Mouse (Mus musculus) heart, adult 8-10 months (tissue): ENCODE results near the gene Phf13. TPM values are rescaled to one million over a fixed set of nuclear protein-coding genes. Genes with fewer than 3 reads are reported as not detected.
"Not testable (repeated sequence)": the region's sequence is repeated elsewhere in the genome, so short reads cannot be mapped to it uniquely, and the experiment has no call there.

Experiments used
- DNase-seq: peaks from one replicate; pipeline ENCODE4 v3.0.0; 2022; ENCODE audit warnings: low spot score
- total RNA-seq, 4 experiments: library from RNA; stranded (reverse); gene quantifications; 2 replicates each; pipeline ENCODE4 v1.2.4; 2022

The Phf13 gene
- total RNA-seq = 1 to 10 TPM; 4.6 to 5.7 (median 5.1) TPM

DNA sequence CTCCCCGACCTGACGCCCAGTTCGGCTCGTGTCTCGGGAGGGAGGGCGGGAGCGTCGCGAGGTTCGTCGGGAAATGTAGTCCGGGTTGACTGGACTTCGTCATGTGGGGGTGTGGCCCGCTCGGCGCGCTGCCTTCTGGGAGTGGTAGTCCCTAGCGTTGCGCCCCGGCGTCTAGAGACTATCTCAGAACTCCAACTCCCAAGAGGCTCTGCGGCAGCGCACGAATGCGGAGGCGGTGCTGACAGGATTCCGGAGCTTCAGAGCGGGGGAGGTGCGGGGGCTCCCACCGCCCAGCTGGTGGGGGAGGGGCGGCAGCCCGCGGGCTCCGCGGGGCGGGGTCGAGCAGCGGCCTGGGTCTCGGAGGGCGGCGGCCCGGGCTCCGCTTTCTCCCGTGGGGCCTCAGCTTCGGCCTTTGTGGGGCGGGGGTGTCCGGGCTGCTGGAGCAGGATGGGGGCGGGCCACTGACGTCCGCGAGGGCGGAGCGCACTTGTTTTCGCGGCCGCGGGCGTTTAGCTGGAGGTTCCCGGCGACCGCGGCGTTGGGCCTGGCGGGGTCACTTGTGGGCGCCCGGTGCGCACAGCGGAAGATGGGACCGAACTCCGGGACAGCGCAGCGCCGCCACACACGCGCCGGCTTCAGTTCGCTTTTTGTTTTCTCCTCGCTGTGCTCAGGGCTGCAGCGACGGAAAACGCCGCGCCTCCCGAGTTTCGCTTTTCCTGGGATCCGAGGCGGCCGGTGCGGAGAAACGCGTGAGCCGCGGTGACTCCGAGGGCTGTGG, at the start of gene Phf13:
TSS of gene Phf13 (minus strand) at position 86 of the 778 bp plus-strand sequence.
- DNase-seq = peak; percentile 98

DNA sequence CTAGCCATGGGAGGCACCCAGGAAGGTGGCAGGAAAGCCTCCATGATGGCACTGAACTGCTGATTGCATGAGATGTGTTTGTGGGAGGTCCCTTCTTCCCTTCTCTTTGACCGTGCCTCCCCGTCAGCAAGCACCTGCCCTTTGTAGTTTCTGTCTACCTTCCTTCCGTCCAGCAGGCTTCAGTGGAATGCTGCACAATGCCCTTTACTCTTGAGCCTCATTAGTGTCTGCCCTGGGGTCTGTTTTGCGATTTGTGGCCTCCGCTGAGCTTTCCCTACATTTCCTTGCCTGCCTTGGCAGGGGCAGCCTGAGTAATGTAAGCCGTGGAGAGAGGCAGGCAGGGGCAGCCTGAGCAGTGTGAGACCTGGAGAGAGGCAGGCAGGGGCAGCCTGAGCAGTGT, 48.6 kb upstream of the Phf13 start:
- DNase-seq = no peak

DNA sequence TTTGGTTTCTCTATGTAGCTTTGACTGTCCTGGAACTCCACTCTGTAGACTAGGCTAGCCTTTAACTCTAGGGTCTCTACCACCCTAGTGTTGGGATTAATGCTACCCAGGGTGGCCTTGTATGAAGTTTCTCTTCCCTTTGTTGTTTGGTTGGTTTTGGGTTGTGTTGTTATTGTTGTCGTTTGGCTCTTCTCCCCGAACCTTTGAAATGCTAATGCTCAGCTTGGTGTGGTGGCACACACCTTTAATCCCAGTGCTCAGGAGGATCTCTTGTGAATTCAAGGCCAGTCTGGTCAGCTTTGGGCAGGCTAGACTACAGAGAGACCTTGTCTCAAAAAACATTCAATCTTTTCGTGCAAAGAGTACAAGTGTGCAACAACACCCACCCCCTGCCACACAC, 47.1 kb upstream of the Phf13 start:
- DNase-seq = no peak

DNA sequence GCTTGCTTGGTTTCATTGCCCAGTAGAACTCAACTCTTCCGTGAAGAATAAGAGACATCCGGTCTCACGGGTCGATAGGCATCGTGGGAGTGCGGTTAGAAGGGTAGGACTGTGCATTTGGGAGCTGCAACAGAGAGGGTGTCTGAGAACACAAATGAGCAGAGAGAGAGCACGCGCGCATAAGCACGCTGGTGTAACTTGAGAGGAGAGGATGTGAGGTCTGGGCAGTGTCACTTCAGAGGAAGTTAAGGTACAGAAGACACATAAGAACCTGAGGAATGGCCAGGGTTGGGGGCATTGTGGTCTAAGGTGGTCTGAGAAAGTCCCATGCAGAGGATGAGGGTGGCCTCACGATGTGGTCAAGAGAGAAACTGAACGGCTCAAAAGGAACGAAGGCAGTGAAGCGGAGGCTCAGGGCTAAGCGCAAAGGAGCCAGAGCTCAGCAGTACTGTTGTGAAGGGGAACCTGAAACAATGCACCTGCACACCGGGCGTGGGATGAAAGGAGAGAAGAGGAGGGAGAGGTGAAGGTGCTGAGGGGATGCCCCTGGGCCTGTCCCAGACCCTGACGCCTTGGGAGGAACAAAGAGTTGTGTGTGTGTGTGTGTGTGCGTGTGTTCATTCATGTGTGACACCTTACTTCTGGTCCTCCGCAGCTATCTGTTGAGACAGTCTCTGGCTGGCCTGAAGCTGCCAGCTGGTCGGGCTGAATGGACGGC, 46.0 kb upstream of the Phf13 start:
- DNase-seq = no peak

DNA sequence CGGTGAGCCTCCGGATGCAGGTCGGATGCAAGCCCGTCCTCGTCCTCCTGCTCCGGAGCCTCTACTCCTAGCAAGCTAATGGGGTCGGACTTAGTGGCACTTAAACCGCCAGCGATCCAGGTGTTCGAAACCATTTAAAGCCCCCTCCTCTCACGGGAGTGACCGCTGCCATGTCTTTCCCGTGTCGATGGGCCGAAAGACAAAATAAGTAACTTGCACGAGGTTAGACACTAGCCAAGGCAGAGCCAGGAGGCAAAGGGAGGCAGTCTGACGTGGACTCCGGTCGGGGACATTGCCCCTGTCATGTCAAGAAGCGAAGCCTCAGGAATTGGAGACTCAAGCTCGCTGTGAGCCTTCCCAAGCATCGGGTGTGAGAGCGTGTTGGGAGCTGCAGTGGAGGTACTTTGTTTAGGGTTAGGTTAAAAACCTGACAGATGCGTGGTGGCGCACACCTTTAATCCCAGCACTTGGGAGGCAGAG, 43.8 kb upstream of the Phf13 start:
- no peak for DNase-seq

DNA sequence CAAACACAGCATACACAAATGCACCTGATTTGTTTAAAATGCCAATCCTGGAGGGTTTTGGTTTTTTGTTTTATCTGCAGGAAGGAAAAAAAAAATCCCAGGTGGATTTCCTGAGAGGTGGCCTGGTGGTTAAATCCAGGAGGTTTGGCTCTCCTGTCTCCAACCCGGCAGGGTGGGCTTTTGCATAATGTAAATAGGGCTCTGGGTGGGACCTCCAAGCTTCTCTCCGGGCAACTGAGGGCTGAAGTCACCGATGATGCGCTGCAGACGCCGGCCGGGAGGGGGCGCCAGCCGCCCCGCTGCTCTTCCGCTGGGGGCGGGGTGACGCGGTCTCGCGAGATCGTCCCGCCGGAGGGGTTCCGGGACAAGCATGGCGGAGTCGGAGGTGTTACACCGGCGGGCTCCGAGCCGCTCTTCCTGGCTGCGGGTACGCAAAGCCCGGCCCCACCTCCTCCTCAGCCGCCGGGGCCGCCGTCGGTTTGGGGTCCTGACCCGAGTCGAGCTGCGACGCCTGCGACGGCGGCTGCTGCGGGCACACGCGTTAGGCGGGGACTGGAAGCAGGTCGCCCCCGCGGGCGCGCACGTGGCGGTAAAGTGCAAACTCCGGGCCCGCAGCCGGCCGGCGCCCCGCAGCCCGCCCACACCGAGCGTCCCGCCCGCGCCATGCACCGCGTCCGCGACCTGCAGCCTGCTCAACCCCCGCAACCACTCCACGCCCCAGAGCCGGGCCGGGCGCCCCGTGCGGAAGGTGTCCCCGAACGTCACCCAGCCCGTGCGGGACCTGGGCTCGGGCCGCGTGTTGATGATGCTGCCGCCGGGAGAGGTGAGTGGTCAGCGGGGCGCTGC, 43.1 kb upstream of the Phf13 start, which contains the start of gene Nol9:
TSS of gene Nol9 (plus strand) at position 337 of the 846 bp plus-strand sequence.
- DNase-seq = peak; percentile 85

DNA sequence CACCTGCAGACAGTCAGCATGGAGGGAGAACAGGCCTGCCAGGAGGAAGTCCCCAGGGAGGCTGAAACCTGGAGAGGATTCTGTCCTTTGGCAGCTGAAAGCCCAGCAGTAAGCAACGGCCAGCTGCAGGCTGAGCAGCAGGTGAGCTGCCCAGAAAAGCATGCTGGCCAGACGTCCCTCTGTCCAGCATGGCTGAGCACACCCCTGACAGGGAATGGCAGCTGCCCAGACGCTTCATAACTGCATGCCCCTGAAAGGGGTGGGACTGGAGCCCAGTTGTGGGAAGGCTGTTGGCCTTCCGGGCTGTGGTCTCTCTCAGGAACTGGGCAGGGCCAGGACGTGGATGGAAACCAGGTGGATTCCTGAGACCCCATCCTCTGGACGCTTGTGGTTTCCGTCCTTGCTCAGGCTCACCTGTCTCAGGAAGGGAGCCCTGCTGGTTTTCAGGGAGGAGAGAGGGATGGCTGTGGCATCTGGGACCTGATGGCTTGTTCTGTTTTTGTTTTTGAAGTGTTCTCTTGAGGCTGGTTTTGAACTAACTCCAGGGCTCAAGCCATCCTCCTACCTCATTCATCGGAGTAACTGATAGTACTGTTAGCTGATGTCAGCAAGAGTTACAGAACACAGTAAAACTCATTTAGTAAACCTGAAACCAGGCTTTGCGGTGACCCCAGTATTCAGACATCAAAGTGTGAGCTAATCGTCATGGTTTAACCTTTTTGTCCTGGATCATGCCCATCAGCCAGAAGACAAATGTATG, 42.3 kb upstream of the Phf13 start, which contains the start of gene Tas1r1:
TSS of gene Tas1r1 (minus strand) at position 344 of the 760 bp plus-strand sequence.
- DNase-seq = no peak

DNA sequence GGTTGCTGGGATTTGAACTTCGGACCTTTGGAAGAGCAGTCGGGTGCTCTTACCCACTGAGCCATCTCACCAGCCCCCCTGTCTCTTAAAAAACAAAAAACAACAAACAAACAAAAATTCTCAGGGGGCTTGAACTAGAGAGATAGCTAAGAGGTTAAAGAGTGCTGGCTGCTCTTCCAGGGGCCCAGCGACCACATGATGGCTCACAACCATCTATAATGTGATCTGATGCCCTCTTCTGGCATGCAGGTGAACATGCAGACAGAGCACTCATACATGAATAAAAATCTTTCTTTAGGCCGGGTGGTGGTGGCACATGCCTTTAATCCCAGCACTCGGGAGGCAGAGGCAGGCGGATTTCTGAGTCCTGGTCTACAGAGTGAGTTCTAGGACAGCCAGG, 40.4 kb upstream of the Phf13 start:
- not testable (repeated sequence) for DNase-seq

DNA sequence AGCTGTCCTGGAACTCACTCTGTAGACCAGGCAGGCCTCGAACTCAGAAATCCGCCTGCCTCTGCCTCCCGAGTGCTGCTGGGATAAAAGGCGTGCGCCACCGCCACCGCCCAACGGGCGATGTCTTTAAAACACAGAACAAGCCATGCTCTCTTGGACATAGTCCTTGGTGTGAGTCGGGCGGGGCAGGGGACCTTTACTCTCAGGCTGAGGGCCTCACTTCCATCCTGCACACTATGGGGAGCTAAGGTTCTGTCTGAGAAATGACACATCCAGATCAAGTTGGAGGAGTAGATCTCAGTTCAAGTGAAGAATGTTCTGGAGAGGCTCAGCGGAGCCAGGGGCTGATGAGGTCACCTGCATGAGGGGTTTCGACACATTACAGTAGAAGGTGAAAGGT, 36.9 kb upstream of the Phf13 start:
- no peak for DNase-seq

DNA sequence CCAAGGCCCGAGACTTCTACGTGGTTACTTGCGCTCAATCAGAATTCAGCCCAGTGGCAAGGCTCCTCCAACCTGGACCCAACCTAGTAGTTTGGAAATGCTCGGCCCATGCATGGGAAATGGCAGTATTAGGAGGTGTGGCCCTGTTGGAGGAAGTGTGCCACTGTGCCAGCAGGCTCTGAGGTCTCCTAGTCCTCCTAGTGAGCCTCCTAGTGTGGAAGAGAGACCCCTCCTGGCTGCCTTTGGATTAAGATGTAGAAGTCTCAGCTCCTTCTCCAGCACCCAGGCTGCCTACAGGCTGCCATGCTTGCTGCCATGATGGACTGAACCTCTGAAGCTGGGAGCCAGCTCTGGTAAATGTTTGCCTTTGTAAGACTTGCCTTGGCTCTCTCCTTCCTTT, 33.9 kb upstream of the Phf13 start:
- no peak for DNase-seq

DNA sequence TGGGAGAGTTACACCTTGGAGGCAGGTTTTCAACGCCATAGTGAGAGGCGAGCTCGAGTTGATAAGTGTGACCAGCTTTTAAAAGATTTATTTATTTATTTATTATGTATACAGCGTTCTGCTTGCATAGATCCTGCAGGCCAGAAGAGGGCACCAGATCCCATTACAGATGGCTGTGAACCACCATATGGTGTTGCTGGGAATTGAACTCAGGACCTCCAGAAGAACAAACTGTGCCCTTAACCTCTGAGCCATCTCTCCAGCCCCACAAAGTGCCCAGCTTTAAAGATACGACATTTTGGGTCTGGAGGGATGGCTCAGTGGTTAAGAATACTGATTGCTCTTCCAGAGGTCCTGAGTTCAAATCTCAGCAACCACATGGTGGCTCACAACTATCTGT, 33.0 kb upstream of the Phf13 start:
- DNase-seq = no peak

DNA sequence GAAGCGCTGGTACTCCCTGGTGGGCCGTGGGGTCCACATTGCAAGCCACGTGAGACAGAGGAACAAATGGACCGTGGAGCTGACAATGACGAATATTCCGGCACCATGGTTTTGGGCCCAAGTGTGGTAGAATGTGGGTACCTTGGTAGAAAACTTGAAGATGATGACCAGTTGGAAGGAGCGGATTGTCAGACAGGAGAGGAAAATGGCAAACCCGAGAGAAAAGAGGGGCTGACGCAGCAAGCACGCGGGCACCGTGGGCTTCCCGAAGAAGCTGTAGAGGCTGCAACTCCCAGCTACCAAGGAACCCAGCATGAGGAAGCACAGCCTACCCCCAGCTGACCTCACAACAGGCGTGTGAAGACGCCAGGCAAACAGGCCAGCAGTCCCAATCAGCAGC, 32.4 kb upstream of the Phf13 start:
- no peak for DNase-seq

DNA sequence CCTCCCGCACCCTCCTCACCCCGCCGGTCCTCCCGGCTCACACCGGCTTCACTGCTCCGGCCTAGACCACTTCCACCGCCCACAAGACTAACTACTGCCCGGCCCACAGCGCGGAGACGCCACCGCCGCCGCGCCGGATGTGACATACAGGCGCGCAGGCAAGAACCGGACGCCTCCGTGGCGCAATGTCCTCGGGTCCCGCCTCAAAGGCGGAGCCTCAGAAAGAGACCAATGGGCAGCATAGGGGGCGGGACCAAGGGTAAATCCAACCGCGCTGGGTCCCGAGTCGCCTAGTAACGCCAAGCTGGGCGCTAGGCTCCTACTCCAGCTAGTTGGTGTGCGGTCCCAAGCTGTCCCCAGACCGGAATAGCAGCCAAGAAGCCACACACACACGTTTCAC, 31.5 kb upstream of the Phf13 start, which contains the start of gene Zbtb48:
TSS of gene Zbtb48 (minus strand) at position 148 of the 400 bp plus-strand sequence.
- DNase-seq = peak; percentile 97

DNA sequence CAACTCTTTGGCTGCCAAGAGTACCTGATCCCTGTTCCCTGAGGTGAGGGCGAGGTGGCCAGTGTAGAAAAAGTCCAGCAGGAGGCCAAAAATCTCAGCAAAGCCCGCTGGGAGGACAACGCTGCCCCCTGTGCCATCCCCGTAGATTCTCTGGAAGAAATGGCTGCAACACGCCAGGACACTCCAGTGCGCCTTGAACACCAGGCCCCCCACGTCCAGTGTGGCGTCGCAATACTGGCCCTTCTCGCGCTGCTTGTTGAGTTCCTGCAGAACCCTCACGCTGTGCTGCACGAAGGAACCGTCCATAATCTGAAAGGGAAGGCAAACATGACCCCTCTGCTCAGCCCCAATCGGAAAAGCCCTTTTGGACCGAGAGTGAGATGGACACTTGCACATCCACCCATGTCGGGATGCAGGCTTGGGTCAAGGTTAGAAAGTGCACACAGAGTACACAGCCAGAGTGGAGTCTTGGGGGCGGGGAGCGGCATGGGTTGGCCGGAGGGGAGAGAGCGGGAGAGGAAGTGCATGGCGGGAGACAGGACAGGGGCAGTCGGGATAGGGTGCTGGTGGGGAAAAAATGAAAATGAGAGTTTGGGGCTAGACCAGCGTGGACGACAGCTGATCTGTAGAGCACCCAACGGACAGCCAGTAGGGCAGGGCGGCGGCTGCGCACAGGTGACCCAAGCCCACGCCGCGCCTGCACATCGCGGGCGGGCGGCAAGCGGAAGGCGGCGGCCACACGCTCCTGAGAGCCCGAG, 30.9 kb upstream of the Phf13 start:
- no peak for DNase-seq

DNA sequence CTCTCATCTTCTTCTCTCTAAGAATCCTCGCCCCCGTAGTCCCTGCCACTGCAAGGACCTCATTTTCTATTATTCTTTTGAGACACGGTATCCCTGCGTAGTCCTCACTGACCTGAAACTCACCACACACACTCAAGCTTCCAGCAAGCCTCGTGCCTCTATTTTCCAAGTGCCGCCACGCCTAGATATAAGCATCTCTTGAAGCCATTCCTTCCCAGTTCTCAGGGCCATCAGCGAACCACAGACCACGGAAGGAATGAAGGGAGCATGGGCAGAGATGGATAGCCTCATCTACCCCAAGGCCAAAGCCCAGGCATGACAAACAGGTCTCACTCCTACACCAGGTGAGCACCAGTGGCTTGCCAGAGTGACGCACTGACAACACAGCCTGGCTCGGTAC, 28.5 kb upstream of the Phf13 start:
- no peak for DNase-seq

DNA sequence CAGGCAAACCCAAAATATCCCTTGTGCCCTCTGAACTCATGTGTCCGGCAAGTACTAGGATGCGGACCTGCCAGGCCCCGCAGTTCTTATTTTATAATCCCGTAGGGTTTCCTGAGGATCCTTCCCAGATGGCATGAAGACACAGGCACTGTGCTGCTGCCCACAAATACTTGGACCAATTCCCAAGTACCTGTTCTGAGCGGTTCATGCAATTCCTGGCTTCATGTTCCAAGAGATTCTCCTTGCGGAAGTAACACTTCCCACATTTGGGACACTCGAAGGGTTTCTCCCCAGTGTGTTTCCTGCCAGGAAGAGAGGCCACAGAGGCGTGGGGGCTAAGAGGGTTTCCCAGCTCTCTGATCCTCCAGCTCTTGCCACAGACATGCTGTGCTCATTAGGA, 26.4 kb upstream of the Phf13 start:
- DNase-seq = no peak

DNA sequence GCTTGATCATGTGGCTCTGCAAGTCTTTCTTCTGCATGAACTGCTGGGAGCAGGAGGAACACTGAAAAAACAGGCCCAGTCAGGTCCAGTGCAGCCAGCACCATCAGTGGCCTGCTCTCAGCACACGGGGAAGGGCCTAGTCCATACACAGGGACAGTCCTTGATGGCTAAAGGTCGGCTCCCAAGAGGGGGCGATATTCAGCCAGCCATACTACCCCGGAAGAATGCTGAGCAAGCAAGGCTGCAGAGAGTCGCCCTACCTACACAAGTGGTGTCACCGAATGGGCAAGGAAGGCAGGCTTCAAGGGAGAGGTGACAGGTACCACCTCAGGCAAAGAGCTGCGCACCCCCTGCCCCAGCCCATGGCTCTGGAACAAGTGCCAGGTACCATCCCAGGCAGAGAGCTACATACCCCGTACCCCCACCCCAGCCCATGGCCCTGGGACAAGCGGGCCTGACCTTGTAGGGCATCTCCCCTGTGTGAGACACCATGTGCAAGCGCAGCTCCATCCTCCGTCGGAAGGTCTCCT, 25.6 kb upstream of the Phf13 start:
- no peak for DNase-seq

DNA sequence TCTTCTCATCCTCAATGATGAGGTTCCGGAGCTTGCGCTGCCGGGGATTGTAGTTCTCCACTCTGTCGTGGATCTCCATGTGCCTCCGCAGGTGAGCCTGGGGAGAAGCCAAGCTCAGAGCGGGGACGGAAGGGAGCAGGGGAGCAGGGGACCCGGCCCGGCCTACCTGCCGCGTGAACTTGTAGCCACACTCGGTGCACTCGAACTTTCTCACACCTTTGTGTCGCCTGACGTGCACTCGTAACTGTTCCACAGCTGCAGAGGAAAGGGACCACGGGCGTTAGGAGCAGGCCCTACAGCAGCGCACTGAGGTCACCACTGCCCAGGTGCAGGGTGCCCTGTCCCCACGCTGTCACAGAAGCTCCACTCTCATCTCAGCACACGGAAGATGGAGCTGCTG, 24.0 kb upstream of the Phf13 start:
- no peak for DNase-seq

DNA sequence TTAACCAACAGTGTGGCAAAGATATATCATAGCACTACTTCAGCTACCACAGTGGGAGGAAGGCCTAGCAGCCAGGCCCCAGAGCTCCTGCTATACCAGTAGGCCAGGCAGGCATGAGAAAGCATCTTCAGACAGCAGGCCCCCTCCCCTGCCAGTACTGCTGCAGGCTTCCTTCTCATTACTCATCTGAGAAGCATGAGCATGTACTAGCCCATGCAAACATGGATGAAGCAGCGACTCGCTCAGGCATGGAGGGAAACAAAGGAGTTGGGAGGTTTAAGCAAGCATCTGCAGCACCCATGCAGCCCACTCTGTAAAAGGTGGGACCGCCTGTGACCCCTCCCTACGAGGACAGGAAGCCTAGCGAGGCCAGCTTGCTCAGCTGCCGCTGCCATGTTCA, 23.0 kb upstream of the Phf13 start:
- DNase-seq = no peak
